Mouse (Mus musculus): ENCODE measurements around the gene Gm45713.
"Not testable (repeated sequence)": the region's sequence is repeated elsewhere in the genome, so short reads cannot be mapped to it uniquely, and the experiment has no call there.

The Gm45713 gene

GRCm38 (mm10) chr7:45098541-45099240, 37.3 kb downstream of the Gm45713 start:
- no peak for DNase-seq (ENCODE audit: low spot score in 2 of 2)

- no peak for DNase-seq (ENCODE audit: low spot score in 2 of 2)
These were observed 38.6 kb downstream of the Gm45713 start for GRCm38 (mm10) chr7:45097479-45097878.

- not testable (repeated sequence) for DNase-seq (ENCODE audit: low spot score in 2 of 2)
These were observed 40.1 kb downstream of the Gm45713 start for GRCm38 (mm10) chr7:45095965-45096364.

- DNase-seq (ENCODE audit: low spot score in 2 of 2) = no peak
These were observed 40.7 kb downstream of the Gm45713 start for GRCm38 (mm10) chr7:45095367-45095766.

GRCm38 (mm10) chr7:45094121-45094520, 41.9 kb downstream of the Gm45713 start:
- DNase-seq (ENCODE audit: low spot score in 2 of 2) = no peak

- DNase-seq (ENCODE audit: low spot score in 2 of 2) = no peak
These were observed 42.5 kb downstream of the Gm45713 start for GRCm38 (mm10) chr7:45093516-45093905.

GRCm38 (mm10) chr7:45092828-45093515, 43.1 kb downstream of the Gm45713 start:
- DNase-seq (ENCODE audit: low spot score in 2 of 2) = no peak

- peak in 1 of 2 experiments; percentile 33 for DNase-seq (ENCODE audit: low spot score in 2 of 2)
These were observed 44.0 kb downstream of the Gm45713 start, which contains the start of gene Rcn3 for GRCm38 (mm10) chr7:45092048-45092447. Gene Rcn3 (minus strand): TSS chr7:45092221.

- DNase-seq (ENCODE audit: low spot score in 2 of 2) = no peak
These were observed 44.7 kb downstream of the Gm45713 start for GRCm38 (mm10) chr7:45091001-45091990.

- peak in 1 of 2 experiments; percentile 31 for DNase-seq (ENCODE audit: low spot score in 2 of 2)
These were observed 45.6 kb downstream of the Gm45713 start for GRCm38 (mm10) chr7:45090251-45090977.

- DNase-seq (ENCODE audit: low spot score in 2 of 2) = no peak
These were observed 47.4 kb downstream of the Gm45713 start for GRCm38 (mm10) chr7:45088597-45088996.

- DNase-seq (ENCODE audit: low spot score in 2 of 2) = no peak
These were observed 49.9 kb downstream of the Gm45713 start for GRCm38 (mm10) chr7:45086084-45086483.

- DNase-seq (ENCODE audit: low spot score in 2 of 2) = no peak
These were observed 52.6 kb downstream of the Gm45713 start for GRCm38 (mm10) chr7:45083300-45083890.

GRCm38 (mm10) chr7:45082401-45083299, 53.4 kb downstream of the Gm45713 start:
- peak; percentile 35 to 41 for DNase-seq (ENCODE audit: low spot score in 2 of 2)

GRCm38 (mm10) chr7:45081016-45081415, 55.0 kb downstream of the Gm45713 start:
- DNase-seq (ENCODE audit: low spot score in 2 of 2) = no peak

GRCm38 (mm10) chr7:45079856-45080255, 56.2 kb downstream of the Gm45713 start:
- peak; percentile 84 to 88 for DNase-seq (ENCODE audit: low spot score in 2 of 2)

- peak; percentile 60 to 74 for DNase-seq (ENCODE audit: low spot score in 2 of 2)
These were observed 57.5 kb downstream of the Gm45713 start for GRCm38 (mm10) chr7:45078513-45078912.

GRCm38 (mm10) chr7:45077829-45078228, 58.2 kb downstream of the Gm45713 start:
- no peak for DNase-seq (ENCODE audit: low spot score in 2 of 2)

GRCm38 (mm10) chr7:45077322-45077721, 58.7 kb downstream of the Gm45713 start:
- no peak for DNase-seq (ENCODE audit: low spot score in 2 of 2)

- no peak for DNase-seq (ENCODE audit: low spot score in 2 of 2)
These were observed 59.5 kb downstream of the Gm45713 start for GRCm38 (mm10) chr7:45076501-45076900.
